8 mouse cellular contexts compared by ENCODE assay signal in the genomic region with DNA sequence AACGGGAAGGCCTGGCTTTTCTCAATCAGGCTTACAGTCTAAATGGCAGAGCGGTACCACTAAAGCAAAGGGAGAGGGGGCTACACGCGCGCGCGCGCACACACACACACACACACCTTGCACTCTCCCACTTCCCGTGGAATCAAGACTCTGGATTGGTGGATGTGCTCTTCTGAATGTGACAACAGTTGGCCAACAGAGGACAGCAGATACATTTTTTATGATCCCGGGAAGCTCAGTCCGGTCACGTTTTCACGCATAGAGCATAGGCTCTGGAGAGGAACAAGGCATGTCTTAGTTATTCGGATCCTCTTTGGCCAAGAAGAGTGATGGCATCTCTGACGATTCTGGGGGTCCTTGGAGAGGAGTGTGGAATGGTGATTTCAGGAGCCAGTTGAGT.
DNase-seq lines count a peak whose midpoint lies in the region; ATAC-seq and TF ChIP-seq lines count a peak whose summit lies in the region.

No protein-coding gene starts in this region.

- 13% methylated on average over 15 of the region's 15 CpGs for WGBS in forebrain, embryonic 12.5 days
- 14% methylated on average over 15 of the region's 15 CpGs for WGBS in hindbrain, postnatal 0 days
- 21% methylated on average over 15 of the region's 15 CpGs for WGBS in midbrain, embryonic 12.5 days

- ATAC-seq in cerebellum, adult (ENCODE audit: insufficient number of reproducible peaks, low FRiP score, low TSS enrichment), result no peak
- ATAC-seq in forebrain, embryonic 12.5 days (ENCODE audit: low FRiP score), result no peak
- peak; percentile 76 for ATAC-seq in hindbrain, postnatal 0 days
- ATAC-seq in midbrain, embryonic 12.5 days (ENCODE audit: low FRiP score, low read depth), result no peak

- peak; percentile 2 for TF ChIP-seq CTCF in C2C12 (IDR thresholded peaks at IDR 0.05; ENCODE audit: control insufficient read depth, insufficient read depth, insufficient read length)
- peak; percentile 71 for TF ChIP-seq CTCF in hindbrain, postnatal 0 days (IDR thresholded peaks at IDR 0.05; ENCODE audit: low read depth)

- H3K36me3 ChIP-seq in C2C12 (ENCODE audit: control insufficient read depth, insufficient read depth), result no peaks in the 10 kb centered on the region
- no peaks in the 10 kb centered on the region for H3K36me3 ChIP-seq in forebrain, embryonic 12.5 days (replicated peaks)
- H3K36me3 ChIP-seq in hindbrain, postnatal 0 days (ENCODE audit: insufficient read depth, low read length), result no peaks in the 10 kb centered on the region
- H3K36me3 ChIP-seq in midbrain, embryonic 12.5 days, result no peaks in the 10 kb centered on the region

- H3K27me3 ChIP-seq in C2C12 (ENCODE audit: control insufficient read depth, insufficient read depth, insufficient read length), result no peaks in the 10 kb centered on the region
- peaks cover 79% of the 10 kb centered on the region for H3K27me3 ChIP-seq in forebrain, embryonic 12.5 days
- no peaks in the 10 kb centered on the region for H3K27me3 ChIP-seq in hindbrain, postnatal 0 days (ENCODE audit: insufficient read depth, low read length)
- peaks cover 67% of the 10 kb centered on the region for H3K27me3 ChIP-seq in midbrain, embryonic 12.5 days

- H3K79me2 ChIP-seq in C2C12 (ENCODE audit: control insufficient read depth, insufficient read depth), result no peaks in the 10 kb centered on the region

- no peak overlapping the region for H3K4me3 ChIP-seq in C2C12 (ENCODE audit: insufficient read depth, poor library complexity, severe bottlenecking)
- H3K4me3 ChIP-seq in forebrain, embryonic 12.5 days (replicated peaks), result peak overlapping the region; percentile 81; the same call in 1 of the 2 replicates
- H3K4me3 ChIP-seq in hindbrain, postnatal 0 days (ENCODE audit: low read length), result peak overlapping the region; percentile 82
- peak overlapping the region; percentile 71 for H3K4me3 ChIP-seq in midbrain, embryonic 12.5 days

- H3K4me1 ChIP-seq in forebrain, embryonic 12.5 days, result peaks cover 53% of the 10 kb centered on the region
- H3K4me1 ChIP-seq in hindbrain, postnatal 0 days (ENCODE audit: insufficient read depth, low read length), result peaks cover 3% of the 10 kb centered on the region; the same call in 1 of the 2 replicates
- H3K4me1 ChIP-seq in midbrain, embryonic 12.5 days, result peaks cover 50% of the 10 kb centered on the region

- H3K9ac ChIP-seq in forebrain, embryonic 12.5 days, result no peak overlapping the region
- peak overlapping the region; percentile 70; the same call in 1 of the 2 replicates for H3K9ac ChIP-seq in hindbrain, postnatal 0 days (replicated peaks; ENCODE audit: low read length)
- H3K9ac ChIP-seq in midbrain, embryonic 12.5 days (replicated peaks), result no peak overlapping the region

- no peaks in the 10 kb centered on the region for H3K79me3 ChIP-seq in C2C12 (ENCODE audit: low read depth)

- no peak overlapping the region for H3K27ac ChIP-seq in forebrain, embryonic 12.5 days
- H3K27ac ChIP-seq in hindbrain, postnatal 0 days, result peak overlapping the region; percentile 51; the same call in 1 of the 2 replicates
- no peak overlapping the region for H3K27ac ChIP-seq in midbrain, embryonic 12.5 days (replicated peaks)

- DNase-seq in cerebellum, adult 9-11 months, result peak; percentile 35
- peak; percentile 79 for DNase-seq in hindbrain, postnatal 0 days (ENCODE audit: low spot score)
- DNase-seq in thymus, adult 18-20 months, result no peak
- no peak for DNase-seq in layer of hippocampus, adult 18-20 months (ENCODE audit: low spot score in 2 of 2)

- H3K4me2 ChIP-seq in forebrain, embryonic 12.5 days, result peak overlapping the region; percentile 100
- peak overlapping the region; percentile 99 for H3K4me2 ChIP-seq in hindbrain, postnatal 0 days (ENCODE audit: low read depth, low read length)
- peak overlapping the region; percentile 99 for H3K4me2 ChIP-seq in midbrain, embryonic 12.5 days (replicated peaks)

- no peak overlapping the region for H3ac ChIP-seq in C2C12 (ENCODE audit: control insufficient read depth, insufficient read length, low read depth)

- H3K9me3 ChIP-seq in forebrain, embryonic 12.5 days, result no peaks in the 10 kb centered on the region
- no peaks in the 10 kb centered on the region for H3K9me3 ChIP-seq in hindbrain, postnatal 0 days (ENCODE audit: low read length)
- H3K9me3 ChIP-seq in midbrain, embryonic 12.5 days, result no peaks in the 10 kb centered on the region

TF ChIP-seq in C2C12, 6 proteins besides CTCF, POLR2A, EP300 and RAD21:
- TF ChIP-seq MYOD1 (IDR thresholded peaks at IDR 0.05; ENCODE audit: control insufficient read depth, insufficient read length, low read depth) (no peak), MAX (IDR thresholded peaks at IDR 0.05) (no peak)
TF ChIP-seq in C2C12: peak in this region for 0.

Comparison
In these comparisons a context has a peak if more than half of its experiments do, and no peak if none do; other contexts are left out.
1. DNase-seq: peak in cerebellum, adult 9-11 months (single experiment) and hindbrain, postnatal 0 days (single experiment); none in thymus, adult 18-20 months (0 of 2) and layer of hippocampus, adult 18-20 months (0 of 2).
2. Peak in every context shown above with its lines, with median percentiles within 50 percentile points of each other: H3K4me2 ChIP-seq.